Mouse (Mus musculus) midbrain, embryonic 14.5 days (tissue): ENCODE measurements at regions not wholly inside any gene's neighbourhood (a gene's known extent, or its start where the extent isn't known, plus 50 kb on each side); places are given as distances from the start of the nearest gene placed in this dataset.
A peak's percentile ranks its signal among the peaks of the same experiment; 100 is the strongest.

Experiments used
- ATAC-seq: fragments of 200-750 bp; cut with Nextera tagmentation; 2 replicates; pipeline ENCODE4 v1.8.0; 2017; ENCODE audit warnings: moderate number of reproducible peaks, moderate library complexity; ENCODE audit not compliant: low FRiP score, low TSS enrichment
- DNase-seq: peaks from one replicate; pipeline ENCODE4 v3.0.0-alpha.2; 2015
- H3K27ac ChIP-seq: fragments of 300-500 bp; sonication (generic); replicated peaks from 2 replicates; pipeline ENCODE4 v1.5.1; 2014; ENCODE audit warnings: mild to moderate bottlenecking, low read depth, low read length, moderate library complexity
- H3K27me3 ChIP-seq: fragments of 300-500 bp; sonication (generic); 2 replicates; pipeline ENCODE4 v1.6.1; 2014; ENCODE audit warnings: low read length, control low read depth, mixed read lengths; ENCODE audit not compliant: control insufficient read depth, insufficient read depth
- H3K36me3 ChIP-seq: fragments of 300-500 bp; sonication (generic); 2 replicates; pipeline ENCODE4 v1.6.1; 2014; ENCODE audit warnings: low read length, control low read depth; ENCODE audit not compliant: control insufficient read depth, insufficient read depth
- H3K4me1 ChIP-seq: fragments of 300-500 bp; sonication (generic); 2 replicates; pipeline ENCODE4 v1.6.1; 2014; ENCODE audit warnings: mild to moderate bottlenecking, antibody characterized with exemption, low read length, control low read depth; ENCODE audit not compliant: control insufficient read depth, insufficient read depth
- H3K4me2 ChIP-seq: fragments of 300-500 bp; sonication (generic); 2 replicates; pipeline ENCODE4 v1.6.1; 2014; ENCODE audit warnings: mild to moderate bottlenecking, low read length, moderate library complexity
- H3K4me3 ChIP-seq: fragments of 300-500 bp; sonication (generic); replicated peaks from 2 replicates; pipeline ENCODE4 v1.5.1; 2014; ENCODE audit warnings: low read depth, low read length
- H3K9ac ChIP-seq: fragments of 300-500 bp; sonication (generic); replicated peaks from 2 replicates; pipeline ENCODE4 v1.6.1; 2014; ENCODE audit warnings: mild to moderate bottlenecking, low read length, moderate library complexity
- H3K9me3 ChIP-seq: fragments of 300-500 bp; sonication (generic); 2 replicates; pipeline ENCODE4 v1.6.1; 2016; ENCODE audit warnings: low read length, control low read depth, mixed read lengths; ENCODE audit not compliant: control insufficient read depth
- WGBS: fragments of 180-500 bp; shearing (Covaris S2); extraction: QIAGEN DNeasy Blood & Tissue Kit; methylation state at CpG from one replicate; pipeline ENCODE4 v1.1.7; 2014; 5-methylcytosine and 5-hydroxymethylcytosine counted together

DNA sequence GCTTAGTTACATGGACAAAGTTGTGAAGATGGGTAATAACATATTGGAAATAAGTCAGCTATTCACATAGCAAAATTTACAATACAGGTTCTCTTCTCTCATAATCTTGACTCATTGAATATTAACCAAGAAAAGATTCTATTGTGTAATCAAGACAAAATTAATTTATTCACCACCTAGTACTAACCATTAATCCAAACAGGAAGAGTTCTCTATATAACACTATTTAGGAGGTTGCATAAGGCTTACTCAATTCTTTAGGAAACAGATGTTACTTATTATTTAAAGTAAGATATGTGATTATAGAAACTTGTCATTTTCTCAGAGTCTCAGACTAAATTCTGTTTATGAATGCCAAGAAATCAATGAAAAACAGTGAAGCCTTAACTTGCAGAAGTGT, 600.4 kb upstream of the Tusc1 start:
- no peak for ATAC-seq
- no peaks in the 10 kb centered on the region for H3K27me3 ChIP-seq
- no peak overlapping the region for H3K4me2 ChIP-seq

GRCm38 (mm10) chr4:93927117-93927516, 591.8 kb upstream of the Tusc1 start:
- no peak overlapping the region for H3K4me3 ChIP-seq
- 94% methylated on average over 7 of the region's 7 CpGs for WGBS
- H3K27me3 ChIP-seq: no peaks in the 10 kb centered on the region
- H3K9ac ChIP-seq: no peak overlapping the region
- ATAC-seq (no peak), DNase-seq (no peak)
- no peaks in the 10 kb centered on the region for H3K36me3 ChIP-seq
- no peaks in the 10 kb centered on the region for H3K4me1 ChIP-seq
- H3K27ac ChIP-seq: no peak overlapping the region
- H3K9me3 ChIP-seq: no peaks in the 10 kb centered on the region
- H3K4me2 ChIP-seq: no peak overlapping the region

More for the DNA sequence above, 600.4 kb upstream of the Tusc1 start:
- no peaks in the 10 kb centered on the region for H3K4me1 ChIP-seq
- no peaks in the 10 kb centered on the region for H3K36me3 ChIP-seq
- no peak overlapping the region for H3K9ac ChIP-seq
- no peak overlapping the region for H3K4me3 ChIP-seq
- no peak for DNase-seq
- H3K27ac ChIP-seq: no peak overlapping the region
- no peaks in the 10 kb centered on the region for H3K9me3 ChIP-seq

- Histone ChIP-seq H3K27me3 (no peaks in the 10 kb centered on the region), H3K27ac (no peak overlapping the region), H3K4me2 (no peak overlapping the region), H3K9ac (no peak overlapping the region), H3K4me3 (no peak overlapping the region), H3K36me3 (no peaks in the 10 kb centered on the region), H3K4me1 (no peaks in the 10 kb centered on the region), H3K9me3 (no peaks in the 10 kb centered on the region)
- DNase-seq (no peak), ATAC-seq (no peak)
- 95% methylated on average over 1 of the region's 1 CpGs for WGBS
Measured at GRCm38 (mm10) chr4:93924402-93924801, 589.1 kb upstream of the Tusc1 start.

GRCm38 (mm10) chr4:93886631-93887030, 551.3 kb upstream of the Tusc1 start:
- Histone ChIP-seq H3K4me1 (no peaks in the 10 kb centered on the region), H3K9ac (no peak overlapping the region), H3K36me3 (no peaks in the 10 kb centered on the region), H3K27ac (no peak overlapping the region), H3K4me2 (no peak overlapping the region), H3K4me3 (no peak overlapping the region), H3K9me3 (no peaks in the 10 kb centered on the region), H3K27me3 (no peaks in the 10 kb centered on the region)
- DNase-seq (no peak), ATAC-seq (no peak)
- WGBS: 93% methylated on average over 11 of the region's 11 CpGs

DNA sequence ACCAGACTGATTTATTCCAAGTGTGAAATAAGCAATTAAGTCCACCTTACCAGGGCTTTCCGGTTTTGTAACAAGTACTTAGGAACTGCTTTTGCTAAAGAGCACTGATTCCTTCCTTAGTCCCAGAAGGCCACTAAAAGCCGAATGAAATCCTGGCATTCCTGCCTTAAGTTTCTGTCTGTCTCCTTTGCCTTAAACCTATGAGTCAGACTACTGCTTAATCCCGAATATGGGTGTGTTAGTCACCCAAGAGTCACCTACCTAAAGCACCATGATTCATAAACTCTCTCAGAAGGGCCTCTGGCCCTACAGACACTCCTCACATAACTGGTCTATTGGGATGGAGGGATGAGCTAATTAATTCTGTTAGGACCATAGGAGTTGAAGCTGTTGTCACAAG, 546.0 kb upstream of the Tusc1 start:
- Histone ChIP-seq H3K36me3 (no peaks in the 10 kb centered on the region), H3K4me2 (no peak overlapping the region), H3K9me3 (no peaks in the 10 kb centered on the region), H3K27me3 (no peaks in the 10 kb centered on the region), H3K9ac (no peak overlapping the region), H3K27ac (no peak overlapping the region), H3K4me3 (no peak overlapping the region), H3K4me1 (no peaks in the 10 kb centered on the region)
- 79% methylated on average over 3 of the region's 3 CpGs for WGBS
- ATAC-seq: no peak
- no peak for DNase-seq

- H3K36me3 ChIP-seq: no peaks in the 10 kb centered on the region
- no peak overlapping the region for H3K9ac ChIP-seq
- no peak overlapping the region; the same call in 1 of the 2 replicates for H3K4me2 ChIP-seq
- H3K4me1 ChIP-seq: no peaks in the 10 kb centered on the region
- H3K27ac ChIP-seq: peak overlapping the region; percentile 66
- no peaks in the 10 kb centered on the region for H3K9me3 ChIP-seq
- ATAC-seq: peak; percentile 72; the same call in 1 of the 2 replicates
- H3K4me3 ChIP-seq: no peak overlapping the region
- 51% methylated on average over 8 of the region's 8 CpGs for WGBS
- DNase-seq: peak; percentile 58
- H3K27me3 ChIP-seq: no peaks in the 10 kb centered on the region
Measured at GRCm38 (mm10) chr4:93879351-93879872, 544.1 kb upstream of the Tusc1 start.

GRCm38 (mm10) chr4:93873271-93873670, 538.0 kb upstream of the Tusc1 start:
- ATAC-seq: no peak

GRCm38 (mm10) chr4:93853451-93853850, 518.1 kb upstream of the Tusc1 start:
- H3K27me3 ChIP-seq: no peaks in the 10 kb centered on the region
- 73% methylated on average over 3 of the region's 3 CpGs for WGBS
- H3K36me3 ChIP-seq: no peaks in the 10 kb centered on the region
- DNase-seq (peak; percentile 20), ATAC-seq (no peak)
- no peaks in the 10 kb centered on the region for H3K9me3 ChIP-seq
- H3K4me2 ChIP-seq: no peak overlapping the region
- no peaks in the 10 kb centered on the region for H3K4me1 ChIP-seq
- H3K27ac ChIP-seq: no peak overlapping the region
- H3K4me3 ChIP-seq: no peak overlapping the region
- H3K9ac ChIP-seq: no peak overlapping the region

More at GRCm38 (mm10) chr4:93873271-93873670, 538.0 kb upstream of the Tusc1 start:
- H3K27ac ChIP-seq: no peak overlapping the region
- no peaks in the 10 kb centered on the region for H3K27me3 ChIP-seq
- peak; percentile 12 for DNase-seq
- H3K9me3 ChIP-seq: no peaks in the 10 kb centered on the region
- no peaks in the 10 kb centered on the region for H3K36me3 ChIP-seq
- H3K4me2 ChIP-seq: no peak overlapping the region
- H3K4me3 ChIP-seq: no peak overlapping the region
- no peak overlapping the region for H3K9ac ChIP-seq
- WGBS: 53% methylated on average over 3 of the region's 3 CpGs
- H3K4me1 ChIP-seq: no peaks in the 10 kb centered on the region

- Histone ChIP-seq H3K9ac (no peak overlapping the region), H3K4me2 (no peak overlapping the region), H3K4me1 (no peaks in the 10 kb centered on the region), H3K36me3 (no peaks in the 10 kb centered on the region), H3K27ac (no peak overlapping the region), H3K27me3 (no peaks in the 10 kb centered on the region), H3K4me3 (no peak overlapping the region), H3K9me3 (no peaks in the 10 kb centered on the region)
- no peak for ATAC-seq
- DNase-seq: no peak
- 86% methylated on average over 3 of the region's 3 CpGs for WGBS
Measured at GRCm38 (mm10) chr4:93849178-93849577, 513.9 kb upstream of the Tusc1 start.
